Mouse (Mus musculus) lung, embryonic 14.5 days (tissue): ENCODE data around the gene Mpig6b. TPM values are rescaled to one million over a fixed set of nuclear protein-coding genes. Genes with fewer than 3 reads are reported as not detected.

ENCODE experiments used
- ATAC-seq: fragments of 200-750 bp; cut with Nextera tagmentation; 2 replicates; pipeline ENCODE4 v1.8.0; 2017; ENCODE audit warnings: mild to moderate bottlenecking, moderate TSS enrichment, moderate library complexity; ENCODE audit not compliant: insufficient read depth
- DNase-seq: peaks from one replicate; pipeline ENCODE4 v3.0.0-alpha.2; 2015
- H3K27ac ChIP-seq: fragments of 300-500 bp; sonication (generic); 2 replicates; pipeline ENCODE4 v1.5.1; 2014; ENCODE audit warnings: low read depth, mild to moderate bottlenecking, moderate library complexity
- H3K27me3 ChIP-seq: fragments of 300-500 bp; sonication (generic); 2 replicates; pipeline ENCODE4 v1.6.1; 2014; ENCODE audit warnings: low read length, control low read depth; ENCODE audit not compliant: insufficient read depth
- H3K36me3 ChIP-seq: fragments of 300-500 bp; sonication (generic); 2 replicates; pipeline ENCODE4 v1.6.1; 2014; ENCODE audit warnings: control low read depth; ENCODE audit not compliant: insufficient read depth
- H3K4me1 ChIP-seq: fragments of 300-500 bp; sonication (generic); 2 replicates; pipeline ENCODE4 v1.6.1; 2014; ENCODE audit warnings: antibody characterized with exemption, control low read depth; ENCODE audit not compliant: insufficient read depth
- H3K4me2 ChIP-seq: fragments of 300-500 bp; sonication (generic); 2 replicates; pipeline ENCODE4 v1.6.1; 2014; ENCODE audit warnings: mild to moderate bottlenecking
- H3K4me3 ChIP-seq: fragments of 300-500 bp; sonication (generic); 2 replicates; pipeline ENCODE4 v1.5.1; 2014; ENCODE audit warnings: low read depth, low read length
- H3K9ac ChIP-seq: fragments of 300-500 bp; sonication (generic); 2 replicates; pipeline ENCODE4 v1.6.1; 2014
- H3K9me3 ChIP-seq: fragments of 300-500 bp; sonication (generic); 2 replicates; pipeline ENCODE4 v1.6.1; 2016; ENCODE audit warnings: low read depth, low read length, control low read depth
- CTCF ChIP-seq: IDR thresholded peaks from 2 replicates; pipeline ENCODE4 v1.5.1; 2016; ENCODE audit warnings: antibody characterized with exemption, low read depth
- WGBS: fragments of 180-500 bp; shearing (Covaris S2); extraction: QIAGEN DNeasy Blood & Tissue Kit; methylation state at CpG from one replicate; pipeline ENCODE4 v1.1.7; 2014; 5-methylcytosine and 5-hydroxymethylcytosine counted together
- polyA plus RNA-seq: library from polyadenylated mRNA; unstranded; fragments of >200 nt; fragmentation: Nextera tagmentation; extraction: Ambion mirVana; gene quantifications from 2 replicates; pipeline ENCODE4 v1.2.1, GENCODE M21; 2014

Mpig6b gene
- polyA plus RNA-seq, 1 experiment from 2014 or later: 1.4 TPM

DNA sequence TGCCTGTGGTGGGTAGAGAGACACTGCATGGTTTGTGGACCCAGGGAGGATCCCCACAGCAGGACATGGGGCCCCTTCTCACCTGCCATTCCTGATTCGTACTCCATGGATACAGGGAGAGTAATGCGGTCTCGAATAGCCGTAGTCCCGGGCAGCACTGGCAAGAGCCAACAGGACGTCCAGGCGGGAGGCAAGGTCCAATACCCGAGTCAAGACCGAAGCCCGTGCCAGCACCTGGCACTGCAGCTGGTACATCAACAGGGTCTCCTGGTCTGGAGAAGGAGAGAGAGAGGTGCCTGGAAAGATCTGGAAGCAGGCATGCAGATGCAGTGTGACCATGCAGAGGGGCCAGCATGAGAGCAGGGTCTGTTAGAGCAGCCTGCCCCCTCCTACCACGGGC lies 34.7 kb downstream of the Mpig6b start:
- no peak for TF ChIP-seq CTCF
- 83% methylated on average over 11 of the region's 11 CpGs for WGBS
- no peak overlapping the region for H3K4me3 ChIP-seq

GRCm38 (mm10) chr17:35029691-35030532 lies 36.1 kb downstream of the Mpig6b start:
- peak; percentile 66 for TF ChIP-seq CTCF
- no peaks in the 10 kb centered on the region for H3K9me3 ChIP-seq
- H3K4me1 ChIP-seq: peaks cover 4% of the 10 kb centered on the region; the same call in 1 of the 2 replicates
- H3K27ac ChIP-seq: no peak overlapping the region
- DNase-seq: peak; percentile 41
- H3K4me2 ChIP-seq: no peak overlapping the region
- H3K4me3 ChIP-seq: no peak overlapping the region
- H3K27me3 ChIP-seq: no peaks in the 10 kb centered on the region
- no peak overlapping the region for H3K9ac ChIP-seq
- H3K36me3 ChIP-seq: no peaks in the 10 kb centered on the region
- 30% methylated on average over 19 of the region's 19 CpGs for WGBS
- no peak for ATAC-seq

More for the DNA sequence above, 34.7 kb downstream of the Mpig6b start:
- Histone ChIP-seq H3K36me3 (no peaks in the 10 kb centered on the region), H3K27ac (no peak overlapping the region), H3K27me3 (no peaks in the 10 kb centered on the region), H3K4me2 (no peak overlapping the region), H3K9me3 (no peaks in the 10 kb centered on the region), H3K4me1 (no peaks in the 10 kb centered on the region; the same call in 1 of the 2 replicates), H3K9ac (no peak overlapping the region)
- ATAC-seq (no peak), DNase-seq (no peak)

DNA sequence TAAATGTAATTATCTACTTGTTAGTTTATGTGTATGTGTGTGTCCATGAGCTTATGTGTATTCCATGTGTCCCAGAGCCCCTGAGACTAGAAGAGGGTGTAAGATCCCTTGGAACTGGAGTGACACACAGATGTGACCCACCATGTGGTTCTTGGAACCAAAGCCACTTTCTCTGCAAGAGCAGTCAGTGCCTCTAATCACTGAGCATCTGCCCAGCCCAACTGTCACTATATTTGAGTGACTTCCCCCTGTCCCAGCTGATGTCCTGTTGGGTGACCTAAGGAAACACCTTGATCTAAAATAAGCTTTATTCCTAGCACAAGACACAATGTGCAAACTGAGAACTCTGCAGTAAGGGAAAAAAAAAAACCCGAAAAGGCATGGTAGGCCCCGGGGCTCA lies 37.7 kb downstream of the Mpig6b start:
- TF ChIP-seq CTCF: no peak
- Histone ChIP-seq H3K4me3 (no peak overlapping the region), H3K4me1 (peaks cover 4% of the 10 kb centered on the region; the same call in 1 of the 2 replicates), H3K27me3 (no peaks in the 10 kb centered on the region), H3K4me2 (no peak overlapping the region), H3K9ac (no peak overlapping the region), H3K36me3 (no peaks in the 10 kb centered on the region), H3K9me3 (no peaks in the 10 kb centered on the region), H3K27ac (no peak overlapping the region)
- no peak for ATAC-seq
- DNase-seq: no peak
- 72% methylated on average over 2 of the region's 2 CpGs for WGBS

- DNase-seq (peak; percentile 82), ATAC-seq (peak; percentile 86)
- H3K27ac ChIP-seq: peak within 1 kb of the TSS; percentile 73
- H3K4me2 ChIP-seq: peak within 1 kb of the TSS; percentile 36
- 40% methylated on average over 13 of the region's 13 CpGs for WGBS
- peaks cover 4% of the 10 kb centered on the region; the same call in 1 of the 2 replicates for H3K4me1 ChIP-seq
- peak within 1 kb of the TSS; percentile 17; the same call in 1 of the 2 replicates for H3K4me3 ChIP-seq
- no peak for TF ChIP-seq CTCF
- no peaks in the 10 kb centered on the region for H3K27me3 ChIP-seq
- peak within 1 kb of the TSS; percentile 1; the same call in 1 of the 2 replicates for H3K9ac ChIP-seq
- no peaks in the 10 kb centered on the region for H3K9me3 ChIP-seq
- H3K36me3 ChIP-seq: no peaks in the 10 kb centered on the region
Observed at GRCm38 (mm10) chr17:35027277-35028068, 38.5 kb downstream of the Mpig6b start, which contains the start of gene Sapcd1. Gene Sapcd1 (minus strand): TSS chr17:35028016.

DNA sequence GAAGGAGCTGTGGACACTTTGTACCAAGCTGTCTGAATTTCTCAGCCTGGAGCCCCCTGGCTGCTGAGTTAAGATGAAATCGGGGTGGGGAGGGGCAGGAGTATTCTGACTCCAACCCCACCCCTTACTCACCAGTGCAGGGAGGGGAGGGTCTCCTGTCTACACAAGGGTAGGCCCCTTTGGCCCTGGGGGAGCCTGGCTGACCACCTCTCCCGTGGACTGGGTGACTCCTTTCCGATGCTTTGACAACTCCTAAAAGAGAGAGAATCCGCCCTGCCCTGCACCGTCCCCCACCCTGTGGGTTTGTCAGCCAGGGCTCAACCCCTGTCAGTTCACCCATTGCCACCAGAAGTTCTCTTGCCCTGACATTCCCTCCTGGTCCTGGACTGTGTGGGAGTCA lies 39.8 kb downstream of the Mpig6b start:
- Histone ChIP-seq H3K27ac (0 out of 2 replicates have a peak overlapping the region, but pooled peaks have one; percentile 2), H3K4me1 (peaks cover 4% of the 10 kb centered on the region; the same call in 1 of the 2 replicates), H3K4me3 (no peak overlapping the region), H3K9me3 (no peaks in the 10 kb centered on the region), H3K9ac (no peak overlapping the region), H3K4me2 (no peak overlapping the region; the same call in 1 of the 2 replicates), H3K36me3 (no peaks in the 10 kb centered on the region), H3K27me3 (no peaks in the 10 kb centered on the region)
- TF ChIP-seq CTCF: no peak
- 77% methylated on average over 5 of the region's 5 CpGs for WGBS
- ATAC-seq: no peak
- DNase-seq: no peak

DNA sequence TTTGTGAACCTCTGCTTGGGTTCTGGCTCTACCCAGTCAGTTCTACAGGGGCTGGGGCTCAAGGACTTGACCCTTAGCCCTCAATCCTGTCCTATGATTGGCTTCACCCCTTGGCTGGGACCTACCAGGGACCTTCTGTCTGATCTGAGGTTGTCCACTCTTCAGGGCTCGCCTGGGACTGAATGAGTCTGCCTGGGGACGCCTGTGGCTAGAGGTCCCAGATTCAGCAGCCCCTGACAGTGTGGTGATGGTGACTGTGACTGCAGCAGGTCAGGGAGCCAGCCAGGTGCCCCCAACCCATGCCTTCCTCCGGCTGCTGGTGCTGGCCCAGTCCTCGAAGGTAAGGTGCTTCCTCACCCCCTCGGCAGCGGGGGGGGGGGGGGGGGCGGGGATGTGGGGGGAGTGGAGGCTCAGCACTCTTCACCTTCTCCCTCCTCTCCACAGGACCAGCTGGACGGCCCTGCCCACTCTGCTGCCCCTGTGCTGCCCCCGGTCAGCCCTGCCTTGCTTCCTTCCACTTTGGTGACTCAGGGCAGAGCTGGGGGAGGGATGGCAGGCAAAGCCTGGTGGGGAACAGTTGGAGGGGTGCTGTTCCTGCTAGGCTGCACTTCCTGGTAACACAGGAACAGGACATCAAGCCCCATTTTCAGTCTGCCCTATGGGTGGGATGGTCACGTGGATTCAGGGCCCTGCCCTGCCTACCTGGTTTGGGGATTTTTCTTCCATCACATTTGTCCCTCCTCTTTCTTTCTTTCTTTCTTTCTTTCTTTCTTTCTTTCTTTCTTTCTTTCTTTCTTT lies 41.1 kb downstream of the Mpig6b start:
- no peak overlapping the region for H3K27ac ChIP-seq
- peaks cover 4% of the 10 kb centered on the region; the same call in 1 of the 2 replicates for H3K4me1 ChIP-seq
- no peak overlapping the region for H3K9ac ChIP-seq
- TF ChIP-seq CTCF: no peak
- no peaks in the 10 kb centered on the region for H3K27me3 ChIP-seq
- no peak overlapping the region for H3K4me2 ChIP-seq
- H3K9me3 ChIP-seq: no peaks in the 10 kb centered on the region
- ATAC-seq (no peak), DNase-seq (no peak)
- 60% methylated on average over 7 of the region's 10 CpGs for WGBS
- H3K4me3 ChIP-seq: no peak overlapping the region
- H3K36me3 ChIP-seq: no peaks in the 10 kb centered on the region
